In the genomic region with DNA sequence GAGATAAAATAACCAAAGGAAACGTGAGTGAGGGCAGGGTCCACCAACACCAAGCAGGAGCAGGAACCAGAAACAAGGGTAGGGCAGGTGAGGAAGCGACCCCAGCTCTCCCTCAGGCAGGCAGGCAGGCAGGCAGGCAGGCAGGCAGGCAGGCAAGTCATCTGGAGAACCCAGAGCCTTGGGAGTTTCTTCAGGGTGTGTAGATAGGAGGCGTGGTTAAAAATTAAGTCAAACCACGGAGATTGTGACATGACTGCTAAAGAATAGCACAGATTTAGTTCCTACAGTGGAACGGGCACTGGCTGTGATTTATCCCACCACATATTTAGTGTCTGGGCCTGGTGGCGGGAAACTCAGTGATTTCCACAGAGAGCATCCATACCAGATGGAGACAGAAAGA, we compare ENCODE assay signal across 15 mouse cellular contexts. TPM values are rescaled to one million over a fixed set of nuclear protein-coding genes. Genes with fewer than 3 reads are reported as not detected.
DNase-seq lines count a peak whose midpoint lies in the region; ATAC-seq lines count a peak whose summit lies in the region.
"Had no signal": no experiment of that assay in that cellular context is flagged by ENCODE, and none has a peak within 500 bp of the region (broad histone marks: within the 10 kb centered on the region; RNA-seq: fewer than 3 reads in every experiment).

No protein-coding gene starts in this region.

- peak; percentile 52 for DNase-seq in heart, adult 11 months
- DNase-seq in heart, adult 18-20 months, result no peak
- peak; percentile 62 for DNase-seq in 416B (ENCODE audit: low read depth)
- no peak for DNase-seq in left cerebral cortex, postnatal 14 days (ENCODE audit: low spot score in 2 of 2)
- DNase-seq in ovary, postnatal 10 days (ENCODE audit: low spot score), result no peak
- no peak for DNase-seq in gastrocnemius, postnatal 4 days (ENCODE audit: low spot score in 2 of 2)
- DNase-seq: adrenal gland, adult 2 months; adrenal gland, postnatal 25 days; cerebellum, adult 2 months; cerebellum, postnatal 10 days; gastrocnemius, adult 2 months; gastrocnemius, postnatal 25 days had no signal

- intact Hi-C loops in left cerebral cortex, postnatal 14 days (cut with DNase I), result no loop called here

- peak; percentile 82 for ATAC-seq in granulocyte monocyte progenitor cell, adult 5-6 weeks (replicated peaks; ENCODE audit: poor library complexity, severe bottlenecking)
- ATAC-seq in megakaryocyte-erythroid progenitor cell, adult 5-6 weeks (replicated peaks; ENCODE audit: low FRiP score, low TSS enrichment, poor library complexity, severe bottlenecking), result 0 out of 2 replicates have a peak, but pooled peaks have one; percentile 32
- ATAC-seq: forebrain, embryonic 16.5 days had no signal

RNA-seq across cellular contexts. Expression of a gene that starts 30.1 kb away (rescaled TPM):
- 1 to 10 TPM; 4.1 to 4.9 TPM for total RNA-seq in heart, adult 18-20 months (2021)
- 16.1 and 19.8 TPM in 2 replicates for total RNA-seq in granulocyte monocyte progenitor cell, adult 5-6 weeks (2014; fragmentation: Nextera tagmentation)
- total RNA-seq in granulocyte monocyte progenitor cell, adult 5-6 weeks (2017), result 6.5 and 9.7 TPM in 2 replicates
- 13.2 and 16.6 TPM in 2 replicates for total RNA-seq in megakaryocyte-erythroid progenitor cell, adult 5-6 weeks (2014; fragmentation: Nextera tagmentation)
- 5.4 and 7.3 TPM in 2 replicates for total RNA-seq in megakaryocyte-erythroid progenitor cell, adult 5-6 weeks (2017)
- total RNA-seq in left cerebral cortex, postnatal 14 days (2021), result 100 to 1,000 TPM; 121 to 132 TPM
- total RNA-seq in gastrocnemius, postnatal 4 days (2021), result 10 to 100 TPM; 10.7 TPM

Comparison
In these comparisons a context has a peak if more than half of its experiments do, and no peak if none do; other contexts are left out.
1. DNase-seq: peak in heart, adult 11 months (single experiment) and 416B (single experiment); none in heart, adult 18-20 months (0 of 2), left cerebral cortex, postnatal 14 days (0 of 2), ovary, postnatal 10 days (single experiment) and gastrocnemius, postnatal 4 days (0 of 2).
2. RNA of a gene that starts 30.1 kb away (total RNA-seq): 121 to 132 TPM in left cerebral cortex, postnatal 14 days; 6.5 to 19.8 TPM in granulocyte monocyte progenitor cell, adult 5-6 weeks, 5.4 to 16.6 TPM in megakaryocyte-erythroid progenitor cell, adult 5-6 weeks, 10.7 TPM in gastrocnemius, postnatal 4 days and 4.1 to 4.9 TPM in heart, adult 18-20 months; every median in the first group is over 4 times any median in the second.